Mouse (Mus musculus) hindbrain, embryonic 16.5 days (tissue): ENCODE results near the gene Chst12. TPM values are rescaled to one million over a fixed set of nuclear protein-coding genes. Genes with fewer than 3 reads are reported as not detected.

Source experiments
- ATAC-seq: fragments of 200-750 bp; cut with Nextera tagmentation; 2 replicates; pipeline ENCODE4 v1.8.0; 2017; ENCODE audit warnings: moderate TSS enrichment, moderate library complexity
- H3K27ac ChIP-seq: fragments of 300-500 bp; sonication (generic); 2 replicates; pipeline ENCODE4 v1.5.1; 2014; ENCODE audit warnings: low read depth, mild to moderate bottlenecking, control low read depth, low read length, moderate library complexity
- H3K27me3 ChIP-seq: fragments of 300-500 bp; sonication (generic); replicated peaks from 2 replicates; pipeline ENCODE4 v1.6.1; 2014; ENCODE audit warnings: low read length; ENCODE audit not compliant: control insufficient read depth, insufficient read depth
- H3K36me3 ChIP-seq: fragments of 300-500 bp; sonication (generic); 2 replicates; pipeline ENCODE4 v1.6.1; 2014; ENCODE audit warnings: mild to moderate bottlenecking, low read length, moderate library complexity, mixed read lengths; ENCODE audit not compliant: control insufficient read depth, insufficient read depth
- H3K4me1 ChIP-seq: fragments of 300-500 bp; sonication (generic); 2 replicates; pipeline ENCODE4 v1.6.1; 2014; ENCODE audit warnings: low read depth, low read length; ENCODE audit not compliant: control insufficient read depth, insufficient read depth
- H3K4me2 ChIP-seq: fragments of 300-500 bp; sonication (generic); 2 replicates; pipeline ENCODE4 v1.6.1; 2014; ENCODE audit warnings: mild to moderate bottlenecking, low read length, control low read depth, moderate library complexity
- H3K4me3 ChIP-seq: fragments of 300-500 bp; sonication (generic); 2 replicates; pipeline ENCODE4 v1.5.1; 2014; ENCODE audit warnings: mild to moderate bottlenecking, low read length, control low read depth, moderate library complexity
- H3K9ac ChIP-seq: fragments of 300-500 bp; sonication (generic); 2 replicates; pipeline ENCODE4 v1.6.1; 2014; ENCODE audit warnings: low read depth, mild to moderate bottlenecking, control low read depth, low read length, moderate library complexity
- H3K9me3 ChIP-seq: fragments of 300-500 bp; sonication (generic); 2 replicates; pipeline ENCODE4 v1.6.1; 2014; ENCODE audit warnings: mild to moderate bottlenecking, low read length, moderate library complexity; ENCODE audit not compliant: control insufficient read depth
- WGBS: fragments of 180-500 bp; shearing (Covaris S2); extraction: QIAGEN DNeasy Blood & Tissue Kit; methylation state at CpG from one replicate; pipeline ENCODE4 v1.1.7; 2014; 5-methylcytosine and 5-hydroxymethylcytosine counted together
- polyA plus RNA-seq: library from polyadenylated mRNA; unstranded; fragments of >200 nt; fragmentation: Nextera tagmentation; extraction: Ambion mirVana; gene quantifications from 2 replicates; pipeline ENCODE4 v1.2.1, GENCODE M21; 2015

Chst12 gene
- polyA plus RNA-seq, 1 experiment from 2014 or later = 27.6 TPM

DNA sequence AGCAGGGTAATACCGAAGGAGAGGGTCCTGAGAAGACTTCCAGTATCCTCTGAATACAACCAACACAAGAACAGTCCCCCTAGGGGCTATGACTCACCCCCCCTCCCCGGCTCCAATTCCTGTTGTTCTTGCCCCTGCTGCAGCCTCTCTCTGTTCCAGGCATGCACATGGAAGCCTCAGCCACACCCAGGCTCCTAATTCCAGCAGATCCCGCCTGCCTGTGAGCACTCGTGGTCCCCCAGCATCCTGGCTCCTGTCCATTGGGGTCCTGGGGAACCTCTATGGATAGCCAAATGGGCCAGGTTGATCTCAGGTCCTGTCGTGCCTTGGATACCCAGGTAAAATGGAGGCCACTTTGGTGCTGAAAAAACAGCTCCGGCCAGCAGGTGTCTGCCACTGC is 40.3 kb downstream of the Chst12 start:
- Histone ChIP-seq H3K4me1 (peaks cover 8% of the 10 kb centered on the region), H3K9ac (no peak overlapping the region), H3K4me2 (no peak overlapping the region), H3K4me3 (no peak overlapping the region), H3K9me3 (no peaks in the 10 kb centered on the region), H3K27me3 (no peaks in the 10 kb centered on the region), H3K27ac (no peak overlapping the region), H3K36me3 (no peaks in the 10 kb centered on the region)
- ATAC-seq = no peak
- WGBS = 66% methylated on average over 6 of the region's 6 CpGs

DNA sequence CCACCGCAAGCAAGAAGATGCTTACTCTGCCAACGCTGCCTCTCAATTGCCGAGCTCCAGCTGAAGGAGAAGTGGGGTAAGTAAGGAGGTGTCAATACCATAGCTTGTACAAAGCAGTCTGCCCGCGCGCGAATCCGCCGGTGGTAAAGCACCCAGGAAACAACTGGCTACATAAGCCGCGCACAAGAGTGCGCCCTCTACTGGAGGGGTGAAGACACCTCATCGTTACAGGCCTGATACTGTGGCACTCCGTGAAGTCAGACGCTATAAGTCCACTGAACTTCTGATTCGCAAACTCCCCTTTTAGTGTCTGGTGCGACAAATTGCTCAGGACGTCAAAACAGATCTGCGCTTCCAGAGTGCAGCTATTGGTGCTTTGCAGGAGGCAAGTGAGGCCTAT is 41.0 kb downstream of the Chst12 start:
- Histone ChIP-seq H3K9me3 (no peaks in the 10 kb centered on the region), H3K4me2 (no peak overlapping the region), H3K9ac (no peak overlapping the region), H3K4me1 (peaks cover 8% of the 10 kb centered on the region), H3K27me3 (no peaks in the 10 kb centered on the region), H3K36me3 (no peaks in the 10 kb centered on the region), H3K27ac (no peak overlapping the region), H3K4me3 (no peak overlapping the region)
- no peak for ATAC-seq
- WGBS = 93% methylated on average over 19 of the region's 19 CpGs

DNA sequence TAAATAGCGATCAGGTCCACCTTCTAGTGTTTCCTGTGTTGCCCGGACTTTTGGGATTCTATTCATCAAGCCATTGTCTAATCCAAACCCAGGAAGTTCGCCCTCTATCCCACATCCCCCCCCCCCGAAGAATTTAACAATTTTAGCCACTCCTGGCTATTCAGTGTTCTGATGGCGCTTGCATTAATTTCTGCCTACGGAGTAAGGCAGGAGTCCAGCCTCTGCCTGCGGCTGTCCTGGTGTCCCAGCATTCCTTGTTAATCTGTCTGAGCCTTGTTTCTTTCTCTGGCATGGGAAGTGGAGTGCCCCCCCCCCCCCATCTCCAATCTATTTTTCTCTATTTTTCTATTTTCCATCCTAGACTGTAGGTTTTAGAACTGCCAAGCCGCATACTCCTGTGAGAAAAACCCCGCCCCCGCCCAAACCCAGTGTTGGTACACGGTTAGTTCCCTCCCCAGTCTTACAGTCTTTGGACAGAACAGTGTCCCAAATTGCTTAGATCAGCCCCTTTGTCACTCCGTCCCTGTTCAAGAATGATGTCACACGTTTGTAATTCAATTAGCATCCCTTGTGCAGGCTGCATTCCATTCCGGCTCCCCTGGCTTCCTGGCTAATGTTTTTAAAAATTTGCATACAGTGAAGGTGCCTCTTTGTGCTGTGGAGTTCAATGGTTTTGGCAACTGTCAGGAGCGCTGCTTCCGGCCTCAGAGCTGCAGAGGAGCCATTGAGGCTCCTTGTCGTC is 44.1 kb downstream of the Chst12 start:
- Histone ChIP-seq H3K4me1 (peaks cover 6% of the 10 kb centered on the region), H3K27ac (peak overlapping the region; percentile 30), H3K27me3 (no peaks in the 10 kb centered on the region), H3K4me2 (peak overlapping the region; percentile 38), H3K9ac (peak overlapping the region; percentile 47), H3K4me3 (no peak overlapping the region; the same call in 1 of the 2 replicates), H3K36me3 (no peaks in the 10 kb centered on the region), H3K9me3 (no peaks in the 10 kb centered on the region)
- ATAC-seq = peak; percentile 95
- WGBS = 8% methylated on average over 17 of the region's 17 CpGs

DNA sequence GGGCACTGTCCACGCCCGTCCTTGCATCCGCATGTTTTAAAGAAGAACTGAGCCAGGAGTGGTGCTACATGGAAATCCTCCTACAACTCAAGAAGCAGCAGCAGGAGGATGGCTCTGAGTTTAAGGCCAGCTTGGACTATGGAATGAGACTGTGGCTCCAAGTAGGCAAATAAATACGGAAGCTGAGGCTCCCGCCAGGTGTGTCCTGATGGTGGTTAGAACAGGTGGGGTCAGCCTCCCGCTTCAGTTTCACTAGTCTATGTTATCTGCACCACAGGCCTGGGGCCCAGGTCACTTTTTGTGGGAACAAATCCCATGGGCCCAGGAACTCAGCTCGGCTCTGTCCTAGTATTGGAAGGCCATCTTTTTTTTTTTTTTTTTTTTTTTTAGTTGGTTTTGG is 48.4 kb downstream of the Chst12 start:
- Histone ChIP-seq H3K4me1 (peaks cover 6% of the 10 kb centered on the region), H3K27me3 (no peaks in the 10 kb centered on the region), H3K36me3 (no peaks in the 10 kb centered on the region), H3K9me3 (no peaks in the 10 kb centered on the region), H3K4me2 (no peak overlapping the region), H3K4me3 (no peak overlapping the region), H3K9ac (no peak overlapping the region), H3K27ac (no peak overlapping the region)
- no peak for ATAC-seq
- 87% methylated on average over 7 of the region's 7 CpGs for WGBS

DNA sequence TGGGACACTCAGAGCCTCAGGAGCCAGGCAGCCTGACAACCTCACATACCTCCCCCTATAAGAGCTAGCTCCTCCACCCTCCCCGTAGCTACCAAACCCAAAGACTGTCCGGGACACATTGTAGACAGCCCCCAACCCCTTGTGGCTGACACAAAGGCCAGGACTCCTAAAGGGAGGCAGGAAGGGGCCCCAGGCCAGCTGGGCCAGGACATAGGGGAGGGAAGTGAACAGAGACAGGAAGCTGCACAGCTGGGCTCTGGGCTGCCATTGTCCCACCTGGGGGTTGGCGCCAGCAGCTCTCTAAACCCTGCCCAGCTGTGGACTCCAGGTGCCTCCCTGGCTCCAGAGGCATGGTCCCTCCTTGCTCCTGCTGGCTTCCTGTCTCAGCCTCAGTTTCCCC is 51.5 kb downstream of the Chst12 start:
- Histone ChIP-seq H3K27me3 (no peaks in the 10 kb centered on the region), H3K27ac (no peak overlapping the region), H3K36me3 (no peaks in the 10 kb centered on the region), H3K4me2 (no peak overlapping the region), H3K9me3 (no peaks in the 10 kb centered on the region), H3K4me1 (no peaks in the 10 kb centered on the region), H3K4me3 (no peak overlapping the region), H3K9ac (no peak overlapping the region)
- no peak for ATAC-seq
- 42% methylated on average over 3 of the region's 3 CpGs for WGBS

DNA sequence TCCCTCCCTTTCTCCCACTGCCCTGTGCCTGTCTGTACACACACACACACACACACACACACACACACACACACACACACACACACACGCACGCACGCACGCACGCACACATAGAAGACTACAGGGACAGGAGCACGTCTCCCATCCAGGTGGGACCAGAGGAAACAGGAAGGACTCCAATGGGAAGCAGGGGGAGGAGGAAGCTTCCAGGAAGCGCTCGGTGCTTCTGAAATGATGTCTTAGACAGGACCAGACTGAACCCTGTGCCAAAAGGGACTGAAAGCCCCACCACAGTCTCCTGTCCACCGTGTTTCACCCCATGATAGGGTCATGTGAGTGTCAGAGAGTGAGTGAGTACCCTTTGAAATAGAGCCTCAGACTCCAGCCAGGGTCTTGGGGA is 57.3 kb downstream of the Chst12 start:
- Histone ChIP-seq H3K4me2 (no peak overlapping the region), H3K27me3 (no peaks in the 10 kb centered on the region), H3K4me1 (no peaks in the 10 kb centered on the region), H3K4me3 (no peak overlapping the region), H3K9me3 (no peaks in the 10 kb centered on the region), H3K27ac (no peak overlapping the region), H3K9ac (no peak overlapping the region), H3K36me3 (no peaks in the 10 kb centered on the region)
- no peak for ATAC-seq
- 86% methylated on average over 9 of the region's 9 CpGs for WGBS

DNA sequence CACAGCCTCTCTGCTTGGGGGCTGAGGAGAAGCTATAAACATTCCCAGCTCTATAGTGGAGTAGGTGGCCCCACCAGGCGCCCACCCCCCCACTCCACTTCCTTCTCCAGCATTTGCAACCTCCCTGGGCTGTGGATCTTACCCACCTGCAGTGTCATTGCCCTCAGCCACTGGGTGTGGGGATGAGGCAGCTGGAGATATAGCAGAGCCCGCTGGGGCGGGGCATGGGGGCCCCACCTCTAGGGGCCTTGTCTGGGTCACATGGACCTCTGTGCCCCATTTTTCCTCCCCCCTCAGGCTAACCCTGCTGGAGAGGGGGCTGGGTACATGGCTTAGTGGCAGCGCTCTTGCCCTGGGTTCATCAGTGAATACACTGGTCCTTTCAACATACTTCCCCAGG is 59.5 kb downstream of the Chst12 start, which contains the start of gene Grifin:
Gene Grifin (minus strand): TSS at position 176 of the 400 bp plus-strand sequence.
- ATAC-seq = no peak
- peak within 1 kb of the TSS; percentile 49 for H3K27ac ChIP-seq
- H3K27me3 ChIP-seq = no peaks in the 10 kb centered on the region
- H3K36me3 ChIP-seq = no peaks in the 10 kb centered on the region
- WGBS = 77% methylated on average over 4 of the region's 4 CpGs
- no peak within 1 kb of the TSS for H3K9ac ChIP-seq
- H3K4me1 ChIP-seq = peaks cover 3% of the 10 kb centered on the region; the same call in 1 of the 2 replicates
- H3K4me3 ChIP-seq = no peak within 1 kb of the TSS
- no peak within 1 kb of the TSS for H3K4me2 ChIP-seq
- H3K9me3 ChIP-seq = no peaks in the 10 kb centered on the region

DNA sequence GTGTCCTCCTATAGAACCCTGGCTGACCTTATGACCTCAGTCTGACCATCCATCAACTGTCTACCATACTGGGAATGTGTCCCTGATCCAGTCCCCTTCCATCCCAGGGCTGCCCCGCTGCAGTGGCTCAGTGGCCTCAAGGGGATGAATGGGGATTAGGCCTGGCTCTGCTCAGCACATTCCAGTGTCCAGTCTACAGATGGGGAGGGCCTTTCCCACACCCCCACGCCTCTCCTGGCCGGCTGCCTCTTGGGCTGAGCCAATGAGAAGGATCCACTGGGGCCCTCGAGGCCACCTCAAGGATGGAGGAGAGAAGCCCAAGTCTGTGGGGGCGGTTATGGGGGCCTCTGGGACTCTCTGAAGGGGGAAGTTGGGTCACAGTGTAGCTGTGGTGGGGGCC is 60.1 kb downstream of the Chst12 start:
- ATAC-seq = peak; percentile 79
- WGBS = 32% methylated on average over 5 of the region's 5 CpGs

DNA sequence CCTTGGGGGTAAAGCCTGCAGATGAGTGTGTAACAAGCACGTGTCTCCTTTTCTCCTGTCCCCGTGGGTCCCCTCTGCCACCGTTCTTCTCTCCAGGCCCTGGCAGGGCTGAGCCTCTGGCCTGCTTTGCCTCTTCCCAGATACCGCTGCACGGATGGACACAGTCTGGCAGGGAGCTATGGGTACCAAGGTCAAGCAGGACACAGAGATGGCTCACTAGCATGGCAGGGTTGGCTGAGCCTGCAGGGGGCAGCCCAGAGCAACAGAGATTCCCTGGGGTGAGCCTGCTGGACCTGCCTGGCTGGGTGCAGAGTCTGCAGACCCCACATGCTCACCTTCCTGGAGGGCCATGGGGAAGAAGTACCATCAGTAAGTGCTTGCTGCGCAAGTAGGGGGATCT is 60.5 kb downstream of the Chst12 start:
- no peak overlapping the region for H3K4me2 ChIP-seq
- H3K9me3 ChIP-seq = no peaks in the 10 kb centered on the region
- no peaks in the 10 kb centered on the region for H3K36me3 ChIP-seq
- H3K27me3 ChIP-seq = no peaks in the 10 kb centered on the region
- peaks cover 3% of the 10 kb centered on the region; the same call in 1 of the 2 replicates for H3K4me1 ChIP-seq
- H3K9ac ChIP-seq = no peak overlapping the region
- H3K27ac ChIP-seq = peak overlapping the region; percentile 49
- no peak overlapping the region for H3K4me3 ChIP-seq
- peak; percentile 48 for ATAC-seq
- WGBS = 59% methylated on average over 3 of the region's 6 CpGs

More for the DNA sequence above, 60.1 kb downstream of the Chst12 start:
- H3K36me3 ChIP-seq = no peaks in the 10 kb centered on the region
- H3K4me1 ChIP-seq = peaks cover 3% of the 10 kb centered on the region; the same call in 1 of the 2 replicates
- no peak overlapping the region for H3K4me2 ChIP-seq
- H3K27me3 ChIP-seq = no peaks in the 10 kb centered on the region
- peak overlapping the region; percentile 49 for H3K27ac ChIP-seq
- no peak overlapping the region for H3K4me3 ChIP-seq
- H3K9ac ChIP-seq = no peak overlapping the region
- no peaks in the 10 kb centered on the region for H3K9me3 ChIP-seq
